Mouse (Mus musculus): ENCODE data around the gene Pde11a.

GRCm38 (mm10) chr2:76090506-76090905 is 248.1 kb downstream of the Pde11a start:
- TF ChIP-seq POLR2A (IDR thresholded peaks at IDR 0.05; ENCODE audit: borderline replicate concordance, extremely low read depth, low read depth, low read length), result no peak
- no peak for TF ChIP-seq CTCF (IDR thresholded peaks at IDR 0.05; ENCODE audit: insufficient read depth, low read length)
